Mouse (Mus musculus) megakaryocyte, embryonic 14.5 days (primary cell): ENCODE measurements around the gene Rab10.

Source experiments
- FLI1 ChIP-seq: IDR thresholded peaks from 2 replicates; pipeline ENCODE4 v1.6.1; 2012; ENCODE audit warnings: low read length, inconsistent platforms, mixed read lengths
- GATA1 ChIP-seq: IDR thresholded peaks from 3 replicates; pipeline ENCODE4 v1.6.1; 2012; ENCODE audit warnings: mixed read lengths, low read length, inconsistent platforms, borderline replicate concordance

GRCm38 (mm10) chr12:3236163-3236641 is 73.6 kb downstream of the Rab10 start:
- TF ChIP-seq GATA1 (no peak), FLI1 (no peak)
